Mouse (Mus musculus) bone marrow, adult 2 months (tissue): Measurements from ENCODE around the gene Tpm4.
A peak's percentile ranks its signal among the peaks of the same experiment; 100 is the strongest.

Experiments used
- CTCF ChIP-seq: fragments of 200-500 bp; IDR thresholded peaks from 2 replicates; pipeline ENCODE4 v1.5.1; 2011; ENCODE audit warnings: low read length, control low read depth; ENCODE audit not compliant: control insufficient read depth, insufficient read depth
- POLR2A ChIP-seq: fragments of 200-500 bp; IDR thresholded peaks from 2 replicates; pipeline ENCODE4 v1.6.1; 2011; ENCODE audit warnings: low read depth, mild to moderate bottlenecking, control low read depth, low read length, borderline replicate concordance; ENCODE audit not compliant: control insufficient read depth

DNA sequence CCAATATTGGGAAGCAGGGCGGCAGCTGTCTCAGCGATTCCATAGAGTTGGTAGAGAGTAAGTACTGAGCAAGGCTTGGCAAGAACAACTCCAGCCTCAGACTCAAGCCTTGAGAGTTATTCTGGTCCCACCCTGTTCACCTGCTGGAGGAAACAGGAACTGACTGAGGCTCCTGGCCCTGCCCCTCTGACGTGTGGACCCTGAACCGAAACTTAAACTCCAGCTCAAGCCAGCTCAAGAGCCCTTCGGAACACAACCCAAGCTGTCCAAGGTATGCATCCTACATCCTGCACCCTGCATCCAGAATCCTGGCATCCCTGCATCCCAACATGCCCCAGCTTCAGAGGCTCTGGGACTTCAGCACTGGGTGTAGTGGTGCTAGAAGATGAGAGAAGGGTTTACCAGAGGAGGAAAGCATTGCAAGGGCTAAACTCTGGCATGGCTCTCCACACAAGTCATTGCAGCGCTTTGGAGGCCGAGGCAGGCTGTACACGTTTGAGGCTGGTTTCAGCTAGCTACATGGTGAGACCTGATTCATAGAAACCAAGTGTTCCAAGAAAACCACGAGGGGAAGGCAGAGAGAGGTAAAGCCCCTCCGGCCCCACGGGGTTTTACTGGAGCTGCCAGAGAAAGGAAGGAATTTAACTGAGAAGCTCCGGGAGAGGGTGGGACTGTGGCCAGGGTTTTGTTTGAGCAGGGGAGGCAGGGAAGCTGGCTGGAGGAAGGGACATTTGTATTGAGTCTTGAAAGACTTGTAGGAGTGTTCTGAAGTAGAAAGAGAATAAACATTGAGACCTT lies 54.8 kb downstream of the Tpm4 start, which contains the start of gene Hsh2d:
- TF ChIP-seq POLR2A (no peak), CTCF (peak; percentile 59)
